Mouse (Mus musculus): ENCODE results near the gene Chchd1. TPM values are rescaled to one million over a fixed set of nuclear protein-coding genes. Genes with fewer than 3 reads are reported as not detected.

Chchd1 gene
- 134 and 156 TPM in 2 replicates for polyA plus RNA-seq (2012; rRNA removed)

GRCm38 (mm10) chr14:20702741-20703381 is at the start of gene Chchd1:
Gene Chchd1, plus strand, starts transcription at chr14:20703006.

GRCm38 (mm10) chr14:20656361-20656760 is 46.4 kb upstream of the Chchd1 start, which contains the start of gene Myoz1:
Gene Myoz1, minus strand, starts transcription at chr14:20656540.

GRCm38 (mm10) chr14:20668154-20668810 is 34.5 kb upstream of the Chchd1 start, which contains the start of gene Synpo2l:
Gene Synpo2l, minus strand, starts transcription at chr14:20668354.

GRCm38 (mm10) chr14:20674064-20674833 is 28.6 kb upstream of the Chchd1 start, which contains the start of gene Sec24c:
Gene Sec24c, plus strand, starts transcription at chr14:20674308.

GRCm38 (mm10) chr14:20694884-20695760 is 7.7 kb upstream of the Chchd1 start, which contains the start of gene Fut11:
Gene Fut11, plus strand, starts transcription at chr14:20694968.

GRCm38 (mm10) chr14:20707201-20708190 is 4.7 kb downstream of the Chchd1 start, which contains the start of gene Zswim8:
Gene Zswim8, plus strand, starts transcription at chr14:20707552.

GRCm38 (mm10) chr14:20733952-20734774 is 31.4 kb downstream of the Chchd1 start, which contains the start of gene Ndst2:
Gene Ndst2, minus strand, starts transcription at chr14:20734562.

Other genes starting within 250 kb of the Chchd1 start
- gene Anxa7, start 222.9 kb upstream of the Chchd1 start, polyA plus RNA-seq (2012; rRNA removed): 36.4 and 39.5 TPM in 2 replicates
- 1.1 and 1.2 TPM in 2 replicates for gene Mss51, start 206.1 kb upstream of the Chchd1 start, polyA plus RNA-seq (2012; rRNA removed)
- gene Ppp3cb, start 156.4 kb upstream of the Chchd1 start, polyA plus RNA-seq (2012; rRNA removed): 155 and 157 TPM in 2 replicates
- gene Usp54, start 61.9 kb upstream of the Chchd1 start, polyA plus RNA-seq (2012; rRNA removed): 24.4 and 27.1 TPM in 2 replicates
- gene Myoz1, start 46.5 kb upstream of the Chchd1 start, polyA plus RNA-seq (2012; rRNA removed): 0.39 and 7.4 TPM in 2 replicates
- 0.09 and 1.5 TPM in 2 replicates for gene Synpo2l, start 34.7 kb upstream of the Chchd1 start, polyA plus RNA-seq (2012; rRNA removed)
- gene Sec24c, start 28.7 kb upstream of the Chchd1 start, polyA plus RNA-seq (2012; rRNA removed): 118 and 135 TPM in 2 replicates
- gene Fut11, start 8.0 kb upstream of the Chchd1 start, polyA plus RNA-seq (2012; rRNA removed): 21.2 and 22.4 TPM in 2 replicates
- 167 and 183 TPM in 2 replicates for gene Zswim8, start 4.5 kb downstream of the Chchd1 start, polyA plus RNA-seq (2012; rRNA removed)
- gene Ndst2, start 31.6 kb downstream of the Chchd1 start, polyA plus RNA-seq (2012; rRNA removed): 29.6 and 29.8 TPM in 2 replicates
- 118 TPM in 2 replicates for gene Camk2g, start 91.1 kb downstream of the Chchd1 start, polyA plus RNA-seq (2012; rRNA removed)
- 1.4 and 1.6 TPM in 2 replicates for gene Plau, start 133.7 kb downstream of the Chchd1 start, polyA plus RNA-seq (2012; rRNA removed)
- 21.0 and 23.1 TPM in 2 replicates for gene Vcl, start 226.4 kb downstream of the Chchd1 start, polyA plus RNA-seq (2012; rRNA removed)

Data from central nervous system, embryonic 18 days (tissue).